Mouse (Mus musculus): ENCODE data around the gene Ptprr. TPM values are rescaled to one million over a fixed set of nuclear protein-coding genes. Genes with fewer than 3 reads are reported as not detected.

Gene Ptprr
- total and polyA plus RNA-seq, 3 experiments, result 0.76 to 2.0 (median 1.8) TPM

- intact Hi-C loops (cut with DNase I), result no loop called here
These were observed 291.4 kb downstream of the Ptprr start for GRCm38 (mm10) chr10:116309460-116309859.

DNA sequence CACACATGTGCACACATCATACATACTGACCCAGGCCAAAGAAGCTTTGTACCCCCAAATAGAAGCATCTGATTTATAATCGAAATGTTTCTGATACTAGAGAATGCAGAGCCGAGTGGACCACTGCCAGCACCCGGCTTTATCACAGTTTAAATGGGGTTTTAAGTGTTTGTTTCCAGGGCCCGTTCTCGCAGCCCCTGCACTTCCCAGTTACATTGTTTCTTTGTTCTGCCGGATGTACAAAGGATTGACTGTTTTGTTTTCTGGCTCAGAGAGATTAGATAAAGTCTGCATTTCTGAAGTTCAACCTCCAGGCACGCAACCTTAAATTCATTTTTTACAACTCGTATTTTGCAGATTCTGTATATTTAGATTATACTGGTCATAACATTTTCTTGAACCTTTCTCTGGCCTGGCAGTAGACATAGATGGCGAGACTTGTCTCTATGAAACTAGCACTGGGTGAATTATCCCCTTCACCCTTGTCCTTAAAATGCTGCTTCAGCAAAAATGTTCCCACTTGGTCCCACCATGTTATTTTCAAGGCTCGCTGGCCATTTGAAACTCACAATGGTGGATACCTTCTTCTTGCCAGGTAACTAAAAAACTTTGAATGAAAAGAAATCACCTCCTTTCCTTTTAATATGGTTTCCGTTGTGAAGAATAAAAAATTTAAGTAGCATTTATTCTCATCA is 292.6 kb downstream of the Ptprr start:
- DNase-seq, result peak in 1 of 2 experiments; percentile 38
- 30% methylated on average over 11 of the region's 11 CpGs for WGBS
- TF ChIP-seq EP300 (IDR thresholded peaks at IDR 0.05; ENCODE audit: insufficient read depth, low read depth, low read length), result peak; percentile 57; the same call in 1 of the 2 replicates
- no peak for TF ChIP-seq POLR2A (IDR thresholded peaks at IDR 0.05; ENCODE audit: insufficient read depth, low read depth, low read length)
- 0 out of 2 replicates have a peak, but pooled peaks cover 2% of the 10 kb centered on the region for H3K79me2 ChIP-seq (replicated peaks; ENCODE audit: control insufficient read depth, insufficient read depth, low read length)
- intact Hi-C loops (cut with DNase I), result no loop called here
- peaks cover 43% of the 10 kb centered on the region for H3K36me3 ChIP-seq (ENCODE audit: control insufficient read depth, insufficient read depth, low read length)
- peak overlapping the region; percentile 78 for H3K27ac ChIP-seq
- H3K4me1 ChIP-seq (ENCODE audit: control insufficient read depth, insufficient read depth, low read length), result peaks cover 10% of the 10 kb centered on the region
- no peaks in the 10 kb centered on the region for H3K27me3 ChIP-seq (ENCODE audit: control insufficient read depth, insufficient read depth, low read length)
- H3K9ac ChIP-seq (ENCODE audit: low read depth, low read length), result peak overlapping the region; percentile 13; the same call in 1 of the 2 replicates
- peak overlapping the region; percentile 32 for H3K4me3 ChIP-seq

More at GRCm38 (mm10) chr10:116309460-116309859, 291.4 kb downstream of the Ptprr start:
- Histone ChIP-seq H3K4me3 (no peak overlapping the region), H3K27ac (peak overlapping the region; percentile 78), H3K4me1 (ENCODE audit: control insufficient read depth, insufficient read depth, low read length) (peaks cover 10% of the 10 kb centered on the region), H3K79me2 (replicated peaks; ENCODE audit: control insufficient read depth, insufficient read depth, low read length) (0 out of 2 replicates have a peak, but pooled peaks cover 2% of the 10 kb centered on the region), H3K27me3 (ENCODE audit: control insufficient read depth, insufficient read depth, low read length) (no peaks in the 10 kb centered on the region), H3K9ac (ENCODE audit: low read depth, low read length) (peak overlapping the region; percentile 16; the same call in 1 of the 2 replicates), H3K36me3 (ENCODE audit: control insufficient read depth, insufficient read depth, low read length) (peaks cover 34% of the 10 kb centered on the region)
- 53% methylated on average over 2 of the region's 2 CpGs for WGBS
- DNase-seq, result no peak
- TF ChIP-seq EP300 (IDR thresholded peaks at IDR 0.05; ENCODE audit: insufficient read depth, low read depth, low read length) (no peak), CTCF (IDR thresholded peaks at IDR 0.05) (no peak), POLR2A (IDR thresholded peaks at IDR 0.05; ENCODE audit: insufficient read depth, low read depth, low read length) (no peak)

DNA sequence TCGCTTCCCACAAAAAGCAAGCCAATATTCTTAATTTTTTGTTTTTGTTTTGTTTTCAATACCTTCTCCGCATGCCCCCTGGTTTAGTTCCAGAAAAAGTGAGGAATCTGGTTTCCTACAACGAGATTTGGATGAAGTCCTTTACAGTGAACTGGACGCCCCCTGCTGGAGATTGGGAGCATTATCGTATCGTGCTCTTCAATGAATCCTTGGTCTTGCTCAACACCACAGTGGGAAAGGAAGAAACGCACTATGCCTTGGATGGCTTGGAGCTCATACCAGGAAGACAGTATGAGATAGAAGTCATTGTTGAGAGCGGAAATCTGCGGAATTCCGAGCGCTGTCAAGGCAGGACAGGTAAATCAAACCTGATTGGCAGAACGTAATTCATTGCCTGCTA is 301.2 kb downstream of the Ptprr start:
- H3K27me3 ChIP-seq (ENCODE audit: control insufficient read depth, insufficient read depth, low read length), result no peaks in the 10 kb centered on the region
- no peaks in the 10 kb centered on the region for H3K79me2 ChIP-seq (replicated peaks; ENCODE audit: control insufficient read depth, insufficient read depth, low read length)
- H3K36me3 ChIP-seq (ENCODE audit: control insufficient read depth, insufficient read depth, low read length), result peaks cover 57% of the 10 kb centered on the region
- H3K27ac ChIP-seq, result no peak overlapping the region; the same call in 1 of the 2 replicates
- no peak overlapping the region for H3K4me3 ChIP-seq
- intact Hi-C loops (cut with DNase I), result loop anchor here (1.0 kb wide), 1 partner anchor 111 kb away; no protein-coding TSS in a partner anchor
- DNase-seq, result peak; percentile 72 to 77
- TF ChIP-seq POLR2A (IDR thresholded peaks at IDR 0.05; ENCODE audit: insufficient read depth, low read depth, low read length), result 0 out of 2 replicates have a peak, but pooled peaks have one; percentile 15
- no peak for TF ChIP-seq EP300 (IDR thresholded peaks at IDR 0.05; ENCODE audit: insufficient read depth, low read depth, low read length)
- TF ChIP-seq CTCF (IDR thresholded peaks at IDR 0.05), result peak; percentile 98
- H3K4me1 ChIP-seq (ENCODE audit: control insufficient read depth, insufficient read depth, low read length), result peaks cover 9% of the 10 kb centered on the region
- no peak overlapping the region for H3K9ac ChIP-seq (ENCODE audit: low read depth, low read length)
- 14% methylated on average over 12 of the region's 12 CpGs for WGBS

Other genes with a start within 250 kb of the Ptprr start
- gene Tspan8, start 201.4 kb upstream of the Ptprr start, total RNA-seq (2021), result 1 to 10 TPM; 2.8 to 3.1 TPM
- 0.91 and 1.3 TPM in 2 replicates for gene Tspan8, start 201.4 kb upstream of the Ptprr start, polyA plus RNA-seq (2012; rRNA removed)
- gene 4933416C03Rik, start 95.7 kb downstream of the Ptprr start, total RNA-seq (2021), result not detected
- gene 4933416C03Rik, start 95.7 kb downstream of the Ptprr start, polyA plus RNA-seq (2012; rRNA removed), result not detected in 2 replicates

Data from heart, adult 2 months (tissue).